Mouse (Mus musculus) small intestine, adult 2 months (tissue): ENCODE data around the gene Rhbdd2. TPM values are rescaled to one million over a fixed set of nuclear protein-coding genes. Genes with fewer than 3 reads are reported as not detected.
A peak's percentile ranks its signal among the peaks of the same experiment; 100 is the strongest.

Source experiments
- H3K27ac ChIP-seq: fragments of 200-500 bp; 2 replicates; pipeline ENCODE4 v1.5.1; 2012; ENCODE audit warnings: low read depth, low read length, control low read depth, inconsistent platforms; ENCODE audit not compliant: insufficient read depth
- H3K27me3 ChIP-seq: fragments of 200-500 bp; 2 replicates; pipeline ENCODE4 v1.6.1; 2012; ENCODE audit warnings: mild to moderate bottlenecking, moderate library complexity, low read length, inconsistent platforms; ENCODE audit not compliant: control insufficient read depth, insufficient read depth
- H3K36me3 ChIP-seq: fragments of 200-500 bp; 2 replicates; pipeline ENCODE4 v1.6.1; 2012; ENCODE audit warnings: mild to moderate bottlenecking, low read length, control low read depth, inconsistent platforms; ENCODE audit not compliant: control insufficient read depth, insufficient read depth
- H3K4me1 ChIP-seq: fragments of 200-500 bp; 2 replicates; pipeline ENCODE4 v1.6.1; 2012; ENCODE audit warnings: low read length, inconsistent platforms, mixed read lengths; ENCODE audit not compliant: control insufficient read depth, insufficient read depth, insufficient read length
- H3K4me3 ChIP-seq: fragments of 200-500 bp; 2 replicates; pipeline ENCODE4 v1.5.1; 2012; ENCODE audit warnings: low read depth, mild to moderate bottlenecking, control low read depth, inconsistent platforms, low read length, moderate library complexity
- CTCF ChIP-seq: fragments of 200-500 bp; IDR thresholded peaks from 2 replicates; pipeline ENCODE4 v1.5.1; 2012; ENCODE audit warnings: low read depth, mild to moderate bottlenecking, control low read depth, inconsistent platforms, low read length, moderate library complexity, mixed read lengths; ENCODE audit not compliant: insufficient replicate concordance, insufficient read length; ENCODE audit errors: extremely low read depth
- POLR2A ChIP-seq: fragments of 200-500 bp; IDR thresholded peaks from 2 replicates; pipeline ENCODE4 v1.6.1; 2012; ENCODE audit warnings: low read depth, mild to moderate bottlenecking, control low read depth, inconsistent platforms, low read length, moderate library complexity
- WGBS: fragments of 180-500 bp; shearing (Covaris S2); methylation state at CpG from one replicate; pipeline ENCODE4 v1.1.7; 2018; 5-methylcytosine and 5-hydroxymethylcytosine counted together
- polyA plus RNA-seq: library from polyadenylated mRNA; depleted of rRNA; stranded (reverse); fragments of >200 nt; gene quantifications from 2 replicates; pipeline ENCODE4 v1.2.3, GENCODE M21; 2012

The Rhbdd2 gene
- polyA plus RNA-seq, 1 experiment = 13.3 TPM

- no peaks in the 10 kb centered on the region for H3K27me3 ChIP-seq
- no peak overlapping the region for H3K27ac ChIP-seq
- no peak overlapping the region for H3K4me3 ChIP-seq
- WGBS = 84% methylated on average over 5 of the region's 5 CpGs
- TF ChIP-seq POLR2A = no peak
- no peak for TF ChIP-seq CTCF
- H3K4me1 ChIP-seq = peaks cover 4% of the 10 kb centered on the region; the same call in 1 of the 2 replicates
- no peaks in the 10 kb centered on the region for H3K36me3 ChIP-seq
Observed at GRCm38 (mm10) chr5:135656046-135656445, 23.6 kb downstream of the Rhbdd2 start.

DNA sequence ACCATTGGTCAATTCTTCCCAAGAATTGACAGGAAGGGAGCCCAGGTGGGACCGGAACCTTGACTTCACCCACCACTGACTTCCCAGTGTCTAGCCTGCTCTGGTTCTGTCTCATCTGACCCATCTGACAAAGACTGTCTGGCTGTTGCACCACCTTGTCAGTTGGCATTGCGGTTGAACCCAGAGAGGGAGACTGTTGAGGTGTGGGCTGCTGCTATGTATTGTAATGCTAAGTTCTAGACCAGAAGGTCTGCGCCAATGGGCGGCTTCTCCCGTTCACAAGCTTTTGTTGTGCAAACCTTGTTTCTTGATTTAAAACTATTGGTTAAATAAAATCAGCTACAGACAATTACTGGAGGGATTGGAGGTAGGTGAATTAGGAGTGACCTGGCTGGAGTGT, 24.7 kb downstream of the Rhbdd2 start:
- no peaks in the 10 kb centered on the region for H3K36me3 ChIP-seq
- TF ChIP-seq POLR2A (no peak), CTCF (no peak)
- WGBS = 85% methylated on average over 5 of the region's 5 CpGs
- peaks cover 4% of the 10 kb centered on the region; the same call in 1 of the 2 replicates for H3K4me1 ChIP-seq
- H3K27ac ChIP-seq = no peak overlapping the region
- H3K27me3 ChIP-seq = no peaks in the 10 kb centered on the region
- H3K4me3 ChIP-seq = no peak overlapping the region

GRCm38 (mm10) chr5:135657703-135658373, 25.4 kb downstream of the Rhbdd2 start:
- no peak for TF ChIP-seq POLR2A
- TF ChIP-seq CTCF = no peak
- peak overlapping the region; percentile 34 for H3K4me3 ChIP-seq
- WGBS = 48% methylated on average over 17 of the region's 17 CpGs
- no peak overlapping the region for H3K27ac ChIP-seq
- no peaks in the 10 kb centered on the region for H3K36me3 ChIP-seq
- H3K27me3 ChIP-seq = no peaks in the 10 kb centered on the region
- H3K4me1 ChIP-seq = peaks cover 4% of the 10 kb centered on the region; the same call in 1 of the 2 replicates

- Histone ChIP-seq H3K4me3 (no peak overlapping the region), H3K36me3 (no peaks in the 10 kb centered on the region), H3K27ac (no peak overlapping the region), H3K27me3 (no peaks in the 10 kb centered on the region), H3K4me1 (peaks cover 4% of the 10 kb centered on the region; the same call in 1 of the 2 replicates)
- no peak for TF ChIP-seq POLR2A
- no peak for TF ChIP-seq CTCF
- 47% methylated on average over 4 of the region's 4 CpGs for WGBS
Observed at GRCm38 (mm10) chr5:135659956-135660355, 27.5 kb downstream of the Rhbdd2 start.

- Histone ChIP-seq H3K27me3 (no peaks in the 10 kb centered on the region), H3K4me1 (peaks cover 4% of the 10 kb centered on the region; the same call in 1 of the 2 replicates), H3K27ac (no peak overlapping the region), H3K4me3 (no peak overlapping the region), H3K36me3 (no peaks in the 10 kb centered on the region)
- TF ChIP-seq CTCF = no peak
- 86% methylated on average over 7 of the region's 7 CpGs for WGBS
Observed at GRCm38 (mm10) chr5:135660535-135660934, 28.1 kb downstream of the Rhbdd2 start.

GRCm38 (mm10) chr5:135666890-135667289, 34.5 kb downstream of the Rhbdd2 start:
- 62% methylated on average over 5 of the region's 5 CpGs for WGBS

GRCm38 (mm10) chr5:135668071-135668470, 35.7 kb downstream of the Rhbdd2 start:
- TF ChIP-seq CTCF (no peak), POLR2A (no peak)
- WGBS = 78% methylated on average over 7 of the region's 7 CpGs
- Histone ChIP-seq H3K36me3 (no peaks in the 10 kb centered on the region), H3K4me1 (peaks cover 17% of the 10 kb centered on the region), H3K4me3 (no peak overlapping the region), H3K27me3 (no peaks in the 10 kb centered on the region), H3K27ac (no peak overlapping the region)

More at GRCm38 (mm10) chr5:135666890-135667289, 34.5 kb downstream of the Rhbdd2 start:
- Histone ChIP-seq H3K27ac (no peak overlapping the region), H3K4me1 (peaks cover 9% of the 10 kb centered on the region), H3K27me3 (no peaks in the 10 kb centered on the region), H3K4me3 (no peak overlapping the region), H3K36me3 (no peaks in the 10 kb centered on the region)
- no peak for TF ChIP-seq POLR2A
- TF ChIP-seq CTCF = no peak
